Comparison of ENCODE assay signal across 13 mouse cellular contexts in the genomic region with DNA sequence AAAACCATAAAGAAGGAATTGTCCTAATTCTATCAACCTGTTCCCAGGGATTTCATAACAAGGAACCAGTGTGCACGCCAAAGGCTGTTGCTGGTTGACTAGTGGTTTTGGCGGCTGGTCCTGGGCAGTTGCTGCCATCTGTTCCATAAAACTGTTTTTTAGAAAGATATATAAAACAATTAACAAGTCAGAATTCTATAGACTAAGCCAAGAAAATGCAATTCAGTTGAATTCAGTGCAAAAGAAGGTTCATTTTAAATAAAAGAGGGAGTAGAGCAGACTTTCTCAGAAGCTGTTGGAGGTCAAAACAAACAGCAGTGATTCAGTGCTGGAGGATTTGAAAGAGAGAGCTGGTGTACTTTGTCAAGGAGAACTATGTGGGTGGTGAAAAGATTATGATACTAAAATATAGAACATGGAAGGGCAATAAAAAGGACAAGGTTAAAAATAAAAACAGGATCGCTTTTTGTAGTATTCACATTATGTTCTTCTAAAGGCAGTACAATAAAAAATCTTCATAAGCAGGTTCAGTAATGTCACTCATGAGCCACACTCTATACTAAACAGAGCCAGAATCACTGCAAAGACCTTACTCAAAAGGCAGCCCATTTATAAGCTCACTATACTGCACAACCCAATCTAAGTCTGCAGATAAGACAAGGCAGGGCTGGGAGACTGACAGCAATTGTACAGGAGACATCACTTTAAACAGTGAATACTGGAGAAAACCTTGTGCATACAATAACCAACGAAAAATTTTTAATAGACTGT.
DNase-seq lines count a peak whose midpoint lies in the region; ATAC-seq lines count a peak whose summit lies in the region.
"Had no signal": no experiment of that assay in that cellular context is flagged by ENCODE, and none has a peak within 500 bp of the region (broad histone marks: within the 10 kb centered on the region; RNA-seq: fewer than 3 reads in every experiment).

No protein-coding gene starts in this region.

- DNase-seq in cerebellum, adult 11 months: peak; percentile 2
- DNase-seq in cerebellum, postnatal 4 days (ENCODE audit: low spot score in 2 of 2): no peak
- peak; percentile 78 for DNase-seq in brain, adult 2 months (ENCODE audit: low read depth, low spot score)
- peak; percentile 36 to 44 for DNase-seq in cerebellum, postnatal 14 days
- peak; percentile 15 to 39 for DNase-seq in left cerebral cortex, postnatal 10 days (ENCODE audit: extremely low spot score in 1 of 2, low spot score in 2 of 2)
- DNase-seq in ovary, postnatal 14 days (ENCODE audit: low spot score): no peak
- DNase-seq in lung, postnatal 36 days: no peak
- DNase-seq: gastrocnemius, postnatal 25 days; kidney, adult 11 months; kidney, postnatal 36 days; lung, adult 2 months; spleen, adult 18-20 months had no signal

- ATAC-seq in erythroid progenitor cell, adult 5-6 weeks (replicated peaks; ENCODE audit: low FRiP score, poor library complexity, severe bottlenecking): no peak

- intact Hi-C loops in left cerebral cortex, postnatal 10 days (cut with DNase I): no loop called here

Comparison
In these comparisons a context has a peak if more than half of its experiments do, and no peak if none do; other contexts are left out.
1. DNase-seq: peak in cerebellum, adult 11 months (single experiment), brain, adult 2 months (single experiment), cerebellum, postnatal 14 days (2 of 2) and left cerebral cortex, postnatal 10 days (2 of 2); none in cerebellum, postnatal 4 days (0 of 2), ovary, postnatal 14 days (single experiment) and lung, postnatal 36 days (single experiment).